Mouse (Mus musculus) neural tube, embryonic 15.5 days (tissue): Measurements from ENCODE around the gene Cdc26. TPM values are rescaled to one million over a fixed set of nuclear protein-coding genes. Genes with fewer than 3 reads are reported as not detected.
A peak's percentile ranks its signal among the peaks of the same experiment; 100 is the strongest.

Experiments
- ATAC-seq: fragments of 200-750 bp; cut with Nextera tagmentation; 2 replicates; pipeline ENCODE4 v1.8.0; 2017; ENCODE audit warnings: mild to moderate bottlenecking, moderate TSS enrichment, moderate library complexity; ENCODE audit not compliant: low FRiP score
- H3K27ac ChIP-seq: fragments of 300-500 bp; sonication (generic); replicated peaks from 2 replicates; pipeline ENCODE4 v1.5.1; 2015; ENCODE audit warnings: mild to moderate bottlenecking, inconsistent platforms
- H3K27me3 ChIP-seq: fragments of 300-500 bp; sonication (generic); replicated peaks from 2 replicates; pipeline ENCODE4 v1.6.1; 2015; ENCODE audit warnings: inconsistent platforms
- H3K36me3 ChIP-seq: fragments of 300-500 bp; sonication (generic); 2 replicates; pipeline ENCODE4 v1.6.1; 2015; ENCODE audit warnings: inconsistent platforms
- H3K4me1 ChIP-seq: fragments of 300-500 bp; sonication (generic); 2 replicates; pipeline ENCODE4 v1.6.1; 2015; ENCODE audit warnings: inconsistent platforms
- H3K4me2 ChIP-seq: fragments of 300-500 bp; sonication (generic); 2 replicates; pipeline ENCODE4 v1.6.1; 2015; ENCODE audit warnings: inconsistent platforms, mild to moderate bottlenecking, moderate library complexity
- H3K4me3 ChIP-seq: fragments of 300-500 bp; sonication (generic); replicated peaks from 2 replicates; pipeline ENCODE4 v1.5.1; 2015; ENCODE audit warnings: mild to moderate bottlenecking, inconsistent platforms
- H3K9ac ChIP-seq: fragments of 300-500 bp; sonication (generic); replicated peaks from 2 replicates; pipeline ENCODE4 v1.6.1; 2015; ENCODE audit warnings: mild to moderate bottlenecking, inconsistent platforms
- H3K9me3 ChIP-seq: fragments of 300-500 bp; sonication (generic); replicated peaks from 2 replicates; pipeline ENCODE4 v1.6.1; 2016; ENCODE audit warnings: inconsistent platforms
- WGBS: fragments of 180-500 bp; shearing (Covaris S2); methylation state at CpG from one replicate; pipeline ENCODE4 v1.1.7; 2015; ENCODE audit warnings: mixed read lengths; 5-methylcytosine and 5-hydroxymethylcytosine counted together
- polyA plus RNA-seq: library from polyadenylated mRNA; unstranded; fragments of >200 nt; fragmentation: Nextera tagmentation; extraction: Ambion mirVana; gene quantifications from 2 replicates; pipeline ENCODE4 v1.2.1, GENCODE M21; 2015

Gene Cdc26
- polyA plus RNA-seq, 1 experiment from 2014 or later: 76.8 TPM

DNA sequence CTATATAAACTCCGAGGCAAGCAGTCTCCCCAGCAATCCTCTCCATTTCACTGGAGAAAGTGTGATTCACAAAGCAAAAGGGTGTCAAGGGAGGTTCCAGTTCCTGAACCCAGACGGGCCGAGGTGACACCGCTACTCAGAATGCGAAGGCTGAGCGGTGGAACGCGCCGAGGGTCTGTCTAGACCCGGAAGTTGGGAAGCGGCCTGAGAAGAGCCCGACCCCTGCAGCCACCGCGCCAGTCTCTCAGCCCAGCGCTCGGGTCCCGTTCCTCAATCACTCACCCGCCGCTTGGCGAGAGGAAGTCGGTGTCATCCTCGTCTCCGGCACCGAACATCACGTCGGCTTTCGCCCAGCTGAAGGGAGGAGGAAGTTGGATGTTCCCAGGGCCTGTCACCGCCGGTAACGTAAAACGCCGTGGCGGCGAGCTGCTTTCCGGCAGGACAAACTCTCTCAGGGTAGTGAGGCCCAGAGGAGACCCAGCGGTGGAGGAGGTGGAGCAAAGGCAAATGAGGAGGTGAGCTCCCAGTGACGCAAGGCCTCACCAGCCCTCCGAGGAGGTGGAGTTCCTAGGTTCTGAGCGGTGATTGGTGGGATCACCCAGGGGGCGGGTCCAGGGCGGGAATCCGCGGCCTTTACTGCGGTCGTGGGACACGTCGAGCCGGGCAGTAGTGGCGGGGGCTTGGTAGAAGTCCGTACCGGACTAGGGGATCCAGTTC is 48.2 kb downstream of the Cdc26 start, which contains the start of the genes Fkbp15 and Slc31a1:
Fkbp15 (minus strand) TSS at position 461 of the 717 bp plus-strand sequence.
Slc31a1 (plus strand) TSS at position 640 of the 717 bp plus-strand sequence.
- Histone ChIP-seq H3K4me2 (peak within 1 kb of the TSS; percentile 80), H3K27ac (peak within 1 kb of the TSS; percentile 89), H3K9me3 (no peaks in the 10 kb centered on the region), H3K4me3 (peak within 1 kb of the TSS; percentile 89), H3K9ac (peak within 1 kb of the TSS; percentile 84), H3K36me3 (0 out of 2 replicates have a peak, but pooled peaks cover 3% of the 10 kb centered on the region), H3K4me1 (peaks cover 31% of the 10 kb centered on the region), H3K27me3 (no peaks in the 10 kb centered on the region)
- under 1% methylated on average over 51 of the region's 51 CpGs for WGBS
- peak; percentile 100 for ATAC-seq

- ATAC-seq: no peak
- Histone ChIP-seq H3K36me3 (0 out of 2 replicates have a peak, but pooled peaks cover 3% of the 10 kb centered on the region), H3K4me1 (peaks cover 31% of the 10 kb centered on the region), H3K4me2 (peak overlapping the region; percentile 80), H3K27me3 (no peaks in the 10 kb centered on the region), H3K9me3 (no peaks in the 10 kb centered on the region), H3K9ac (peak overlapping the region; percentile 84), H3K27ac (peak overlapping the region; percentile 89; the same call in 1 of the 2 replicates), H3K4me3 (peak overlapping the region; percentile 89)
- 50% methylated on average over 7 of the region's 7 CpGs for WGBS
These were observed 49.1 kb downstream of the Cdc26 start for GRCm38 (mm10) chr4:62359256-62359775.

DNA sequence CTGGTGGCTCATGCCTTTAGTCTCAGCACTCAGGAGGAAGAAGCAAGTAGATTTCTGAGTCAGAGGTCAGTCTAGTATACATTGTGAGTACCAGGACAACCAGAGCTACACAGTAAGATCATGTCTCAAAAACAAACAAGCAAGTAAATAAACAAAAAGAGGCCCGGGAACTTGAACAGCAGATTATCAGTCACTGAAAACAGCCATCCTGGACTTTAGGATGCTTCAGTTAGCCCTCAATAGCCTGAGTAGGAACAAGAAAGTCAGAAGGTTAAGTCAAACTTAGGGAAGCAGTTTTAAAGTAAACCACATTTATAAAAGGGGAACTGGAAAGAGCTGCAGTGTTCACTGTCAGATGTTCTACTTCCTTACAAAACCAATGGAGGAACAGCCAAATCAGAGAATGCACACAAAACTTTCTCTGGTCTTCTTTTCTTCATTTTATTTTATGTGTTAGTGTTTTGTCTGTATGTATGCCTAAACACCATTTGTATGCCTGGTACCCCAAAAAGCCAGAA is 50.8 kb downstream of the Cdc26 start:
- H3K4me1 ChIP-seq: peaks cover 31% of the 10 kb centered on the region

DNA sequence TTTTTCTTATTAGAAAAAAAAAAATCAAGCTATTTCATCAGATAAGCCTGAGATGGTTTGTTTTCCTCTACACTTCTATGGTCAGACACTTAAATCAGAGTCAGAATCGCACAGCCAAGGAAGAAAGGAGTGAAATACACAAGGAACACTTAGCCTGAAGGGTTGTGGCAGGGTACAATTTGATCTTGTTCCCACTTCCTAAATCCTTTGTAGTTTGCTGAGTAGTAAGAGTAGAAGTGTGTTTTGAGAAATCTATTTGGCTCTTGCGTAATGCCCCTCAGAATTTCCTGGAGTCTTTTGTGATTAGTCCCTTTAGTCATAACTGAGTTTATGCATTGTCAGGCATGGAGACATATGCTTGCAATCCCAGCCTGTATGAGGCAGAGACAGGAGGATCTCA is 59.1 kb downstream of the Cdc26 start:
- Histone ChIP-seq H3K9ac (no peak overlapping the region), H3K27me3 (no peaks in the 10 kb centered on the region), H3K36me3 (peaks cover 46% of the 10 kb centered on the region), H3K4me2 (no peak overlapping the region), H3K27ac (no peak overlapping the region), H3K4me3 (no peak overlapping the region), H3K4me1 (no peaks in the 10 kb centered on the region), H3K9me3 (no peaks in the 10 kb centered on the region)
- WGBS: 96% methylated on average over 2 of the region's 2 CpGs
- ATAC-seq: no peak

More for the DNA sequence above, 50.8 kb downstream of the Cdc26 start:
- H3K27ac ChIP-seq: no peak overlapping the region
- H3K36me3 ChIP-seq: 0 out of 2 replicates have a peak, but pooled peaks cover 3% of the 10 kb centered on the region
- H3K27me3 ChIP-seq: no peaks in the 10 kb centered on the region
- H3K9ac ChIP-seq: no peak overlapping the region
- H3K9me3 ChIP-seq: no peaks in the 10 kb centered on the region
- ATAC-seq: no peak
- H3K4me3 ChIP-seq: no peak overlapping the region
- H3K4me2 ChIP-seq: no peak overlapping the region
- WGBS: 96% methylated on average over 1 of the region's 1 CpGs

DNA sequence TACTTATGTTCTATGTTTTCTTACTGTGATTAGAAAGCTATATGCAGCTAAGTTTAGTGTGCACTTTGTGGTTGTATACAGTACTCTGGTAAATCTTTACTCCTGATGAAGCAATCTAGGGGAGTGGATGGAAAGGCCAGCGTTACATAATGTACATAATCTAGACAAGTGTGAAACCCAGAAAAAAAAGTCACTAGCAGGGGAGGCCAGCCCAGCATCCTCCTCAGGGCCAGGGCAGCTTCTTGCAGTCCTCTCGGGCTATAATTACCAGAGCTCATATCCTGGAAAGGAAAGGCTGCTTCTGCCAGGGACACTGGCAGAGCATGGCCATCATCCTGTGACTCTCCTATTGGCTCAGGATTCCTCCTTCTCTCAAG is 60.1 kb downstream of the Cdc26 start:
- ATAC-seq: no peak
- Histone ChIP-seq H3K9me3 (no peaks in the 10 kb centered on the region), H3K4me3 (no peak overlapping the region), H3K4me1 (no peaks in the 10 kb centered on the region), H3K36me3 (peaks cover 53% of the 10 kb centered on the region), H3K4me2 (no peak overlapping the region), H3K27me3 (no peaks in the 10 kb centered on the region), H3K27ac (0 out of 2 replicates have a peak overlapping the region, but pooled peaks have one; percentile 7), H3K9ac (no peak overlapping the region)
- 69% methylated on average over 2 of the region's 2 CpGs for WGBS

- no peaks in the 10 kb centered on the region for H3K27me3 ChIP-seq
- no peaks in the 10 kb centered on the region for H3K9me3 ChIP-seq
- H3K27ac ChIP-seq: 0 out of 2 replicates have a peak overlapping the region, but pooled peaks have one; percentile 7
- ATAC-seq: no peak
- no peak overlapping the region for H3K4me2 ChIP-seq
- 75% methylated on average over 9 of the region's 9 CpGs for WGBS
- peaks cover 53% of the 10 kb centered on the region for H3K36me3 ChIP-seq
- no peaks in the 10 kb centered on the region for H3K4me1 ChIP-seq
- H3K9ac ChIP-seq: no peak overlapping the region
- no peak overlapping the region for H3K4me3 ChIP-seq
These were observed 60.7 kb downstream of the Cdc26 start for GRCm38 (mm10) chr4:62347605-62348328.

DNA sequence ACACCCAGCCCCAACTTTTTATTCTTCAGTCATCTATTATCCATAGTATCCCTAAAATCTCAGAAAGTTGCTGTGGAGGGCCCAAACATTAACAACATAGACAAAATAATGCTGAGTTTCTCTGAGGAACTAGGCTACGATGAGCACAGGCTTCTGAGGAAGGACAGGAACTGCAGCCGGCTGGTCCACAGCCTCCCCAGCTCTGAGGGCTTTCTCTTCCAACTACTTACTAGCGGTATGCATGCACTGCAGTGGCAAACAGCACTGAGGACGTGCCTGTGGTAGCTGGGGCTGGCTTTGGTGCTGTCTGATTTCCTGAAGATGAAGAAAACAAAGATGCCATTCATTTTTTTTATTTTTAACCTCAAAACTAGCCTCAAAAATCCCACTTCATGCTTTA is 62.6 kb downstream of the Cdc26 start:
- Histone ChIP-seq H3K36me3 (peaks cover 52% of the 10 kb centered on the region), H3K4me3 (no peak overlapping the region), H3K4me1 (no peaks in the 10 kb centered on the region), H3K27ac (no peak overlapping the region), H3K27me3 (no peaks in the 10 kb centered on the region), H3K4me2 (no peak overlapping the region), H3K9ac (no peak overlapping the region), H3K9me3 (no peaks in the 10 kb centered on the region)
- no peak for ATAC-seq
- 88% methylated on average over 4 of the region's 4 CpGs for WGBS

DNA sequence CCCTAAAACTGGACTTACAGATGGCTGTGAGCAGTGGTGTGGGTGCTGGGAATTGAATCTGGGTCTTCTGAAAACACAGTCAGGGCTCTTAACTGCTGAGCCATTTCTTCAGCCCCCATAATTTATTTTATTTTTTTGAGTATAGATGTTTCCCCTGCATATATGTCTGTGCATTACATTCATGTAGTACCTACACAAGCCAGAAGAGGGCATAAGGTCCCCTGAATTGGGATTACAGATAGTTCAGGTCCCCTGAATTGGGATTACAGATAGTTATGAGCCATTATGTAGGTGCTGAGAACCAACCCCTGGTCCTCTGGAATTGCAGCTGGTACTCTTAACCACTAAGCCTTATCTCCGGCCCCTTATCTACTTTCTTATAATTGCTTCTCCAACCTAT is 64.4 kb downstream of the Cdc26 start:
- Histone ChIP-seq H3K27ac (no peak overlapping the region), H3K4me1 (no peaks in the 10 kb centered on the region), H3K27me3 (no peaks in the 10 kb centered on the region), H3K4me3 (no peak overlapping the region), H3K4me2 (no peak overlapping the region), H3K9ac (no peak overlapping the region), H3K9me3 (no peaks in the 10 kb centered on the region), H3K36me3 (peaks cover 54% of the 10 kb centered on the region)
- ATAC-seq: no peak
- 97% methylated on average over 1 of the region's 1 CpGs for WGBS

DNA sequence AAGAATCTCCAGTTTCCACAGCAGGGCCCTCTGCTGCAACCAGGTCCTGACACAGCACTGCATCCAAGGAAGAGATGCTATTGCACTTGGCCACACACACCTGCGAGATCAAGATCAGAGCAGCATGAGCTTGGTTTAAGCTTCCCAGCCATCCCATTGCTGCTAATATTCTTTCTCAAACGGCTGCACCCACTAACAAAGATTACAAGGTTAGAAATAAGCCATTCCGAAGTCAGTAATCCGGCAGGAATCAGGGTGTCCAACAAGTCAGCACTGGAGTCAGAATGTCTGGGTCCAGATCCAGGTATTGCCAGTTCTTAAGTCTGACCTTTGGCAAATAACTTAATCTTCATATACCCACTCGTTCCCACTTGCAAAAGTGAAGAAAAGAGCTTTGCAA is 69.9 kb downstream of the Cdc26 start:
- H3K4me1 ChIP-seq: no peaks in the 10 kb centered on the region
- H3K36me3 ChIP-seq: peaks cover 55% of the 10 kb centered on the region
- 93% methylated on average over 5 of the region's 5 CpGs for WGBS
- no peaks in the 10 kb centered on the region for H3K9me3 ChIP-seq
- H3K4me2 ChIP-seq: no peak overlapping the region
- no peak overlapping the region for H3K4me3 ChIP-seq
- H3K27ac ChIP-seq: no peak overlapping the region
- no peak overlapping the region for H3K9ac ChIP-seq
- no peaks in the 10 kb centered on the region for H3K27me3 ChIP-seq
- ATAC-seq: no peak
